Mouse (Mus musculus): Measurements from ENCODE around the gene Bfsp1. TPM values are rescaled to one million over a fixed set of nuclear protein-coding genes. Genes with fewer than 3 reads are reported as not detected.

Bfsp1 gene
- total RNA-seq, 2 experiments from 2014 or later: 0.68 TPM; not detected in 1

GRCm38 (mm10) chr2:143806924-143807664 lies 55.9 kb downstream of the Bfsp1 start:
- no peak for ATAC-seq (replicated peaks; ENCODE audit: low FRiP score, poor library complexity, severe bottlenecking)

DNA sequence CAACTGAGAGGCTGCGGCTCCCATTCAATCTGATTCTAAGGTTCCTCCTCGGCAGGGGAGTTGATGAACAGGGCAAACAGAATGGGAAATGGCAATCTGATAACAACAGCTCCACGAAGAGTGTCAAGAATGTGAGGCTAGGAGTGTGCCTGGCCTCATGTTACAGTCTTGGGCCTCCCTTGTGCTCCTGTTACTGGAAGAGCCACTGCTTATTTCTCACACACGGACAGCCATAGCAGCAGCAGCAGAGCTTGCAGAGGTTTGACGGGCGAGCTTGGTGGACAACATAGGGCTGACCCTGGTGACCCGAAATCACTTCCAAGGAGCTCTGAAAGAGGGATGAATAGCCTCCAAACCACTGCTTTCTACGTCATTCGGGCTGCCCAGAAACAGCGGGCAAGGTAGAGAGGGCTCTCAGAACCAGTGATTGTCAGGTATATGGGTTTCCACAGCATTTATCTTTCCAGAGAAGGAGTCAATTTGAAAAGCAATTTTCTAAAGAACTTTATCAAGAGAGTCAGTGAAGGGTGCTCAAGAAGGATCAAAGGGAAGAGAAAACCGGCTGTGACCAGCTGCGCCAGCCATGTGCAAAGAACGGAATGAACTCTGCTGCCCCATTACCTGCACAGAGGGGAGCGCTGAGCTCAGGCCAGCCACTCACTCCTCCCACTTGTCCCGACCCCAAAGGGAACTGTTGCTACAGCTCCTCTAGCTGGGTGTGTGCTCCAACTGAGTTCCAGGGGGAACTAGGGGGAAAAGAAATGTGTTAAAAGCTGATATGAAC lies 56.6 kb downstream of the Bfsp1 start:
- ATAC-seq (replicated peaks; ENCODE audit: low FRiP score, poor library complexity, severe bottlenecking): no peak

DNA sequence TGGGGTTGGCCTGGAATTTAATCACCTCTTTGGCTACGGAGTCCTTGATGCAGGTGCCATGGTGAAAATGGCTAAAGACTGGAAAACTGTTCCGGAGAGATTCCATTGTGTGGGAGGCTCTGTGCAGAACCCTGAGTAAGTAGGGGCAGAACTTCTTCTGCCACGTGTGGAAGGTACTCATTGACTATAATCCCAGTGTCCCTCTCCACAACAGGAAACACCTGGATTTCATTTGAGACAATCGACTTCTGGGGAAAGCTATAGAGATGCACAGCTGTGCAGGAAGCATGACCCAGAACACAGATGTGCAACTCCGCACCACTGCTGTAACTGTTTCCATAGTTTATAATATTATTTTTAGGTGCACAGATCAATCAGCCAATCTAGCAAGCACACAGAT lies 61.9 kb downstream of the Bfsp1 start:
- ATAC-seq (replicated peaks; ENCODE audit: low FRiP score, poor library complexity, severe bottlenecking): no peak

DNA sequence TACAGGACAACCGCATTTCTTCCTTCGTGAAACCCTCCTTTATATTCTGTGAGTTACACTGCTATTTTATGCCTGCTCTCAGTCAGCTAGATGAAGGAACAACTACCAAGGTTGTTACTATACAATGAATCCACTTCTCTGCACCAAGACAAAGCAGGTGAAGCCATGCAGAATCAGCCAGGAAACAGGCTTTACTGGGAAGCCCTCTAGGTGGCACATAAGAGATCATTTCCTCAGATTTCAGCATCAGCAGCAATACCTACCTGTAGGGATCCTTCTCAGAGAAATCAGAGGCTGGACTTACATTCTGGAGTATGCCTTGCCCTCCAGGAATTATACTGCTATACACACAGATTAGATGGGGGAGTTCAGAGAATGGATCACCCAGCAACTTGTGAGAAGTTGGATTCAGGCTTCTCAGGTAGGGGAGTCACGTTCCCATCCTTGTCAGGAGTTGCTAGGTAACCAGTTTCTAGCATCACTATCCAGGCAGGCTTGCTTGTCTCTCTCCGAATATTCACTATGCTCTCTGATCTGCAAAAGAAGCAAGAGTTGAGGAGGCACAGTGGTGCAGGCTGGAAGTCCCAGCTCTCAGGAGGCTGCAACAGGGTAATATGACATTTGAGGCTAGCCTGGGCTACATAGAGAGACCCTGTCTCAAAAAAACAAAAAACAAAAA lies 66.5 kb downstream of the Bfsp1 start:
- no peak for ATAC-seq (replicated peaks; ENCODE audit: low FRiP score, poor library complexity, severe bottlenecking)

- ATAC-seq (replicated peaks; ENCODE audit: low FRiP score, poor library complexity, severe bottlenecking): no peak
These were observed 67.1 kb downstream of the Bfsp1 start for GRCm38 (mm10) chr2:143795858-143796257.

DNA sequence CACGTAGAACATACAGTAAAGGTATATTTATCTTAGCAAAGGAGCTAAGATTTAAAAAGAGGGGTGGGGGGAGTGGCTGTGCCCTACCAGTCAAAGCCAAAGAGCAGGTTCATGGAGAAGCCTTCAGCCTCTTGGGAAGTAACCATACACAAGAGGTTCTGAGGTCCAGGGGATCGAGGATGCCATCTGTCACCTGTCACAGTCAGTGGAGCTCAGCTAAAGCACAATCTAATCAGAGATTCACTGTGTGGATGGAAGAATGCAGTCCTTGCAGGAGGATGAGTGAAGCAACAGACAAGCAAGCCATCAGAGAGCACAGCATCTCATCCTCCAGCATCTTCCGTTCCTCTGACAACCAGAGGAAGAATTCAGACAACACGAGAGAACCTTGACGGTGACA lies 73.1 kb downstream of the Bfsp1 start:
- no peak for ATAC-seq (replicated peaks; ENCODE audit: low FRiP score, poor library complexity, severe bottlenecking)

DNA sequence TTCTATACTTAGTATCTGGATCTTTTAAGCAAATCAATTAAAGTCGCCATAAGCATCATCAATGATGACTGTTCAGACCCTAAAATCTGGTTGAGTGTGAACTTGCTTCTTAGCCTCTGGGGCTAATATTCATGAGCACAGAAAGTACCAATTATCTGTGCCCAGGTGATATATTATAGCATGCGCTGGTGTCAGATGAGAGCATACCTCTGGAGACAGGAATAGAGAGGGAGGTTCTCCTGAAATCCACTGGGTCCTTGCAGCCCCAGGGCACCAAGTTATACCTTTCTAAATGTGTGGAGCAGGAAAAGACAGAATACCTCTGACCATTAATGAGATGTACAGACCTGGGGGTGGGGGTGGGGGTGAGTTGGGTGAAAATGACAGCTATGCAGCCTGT lies 82.7 kb downstream of the Bfsp1 start:
- ATAC-seq (replicated peaks; ENCODE audit: low FRiP score, poor library complexity, severe bottlenecking): no peak

Other genes with a start within 250 kb of the Bfsp1 start
- gene Dstn, start 52.1 kb upstream of the Bfsp1 start, total RNA-seq (2015; ENCODE audit: low replicate concordance): 153 and 172 TPM in 2 replicates
- 174 and 176 TPM in 2 replicates for gene Dstn, start 52.1 kb upstream of the Bfsp1 start, total RNA-seq (2017; ENCODE audit: low replicate concordance)
- gene Rrbp1, start 148.1 kb upstream of the Bfsp1 start, total RNA-seq (2015; ENCODE audit: low replicate concordance): 45.4 and 54.6 TPM in 2 replicates
- gene Rrbp1, start 148.1 kb upstream of the Bfsp1 start, total RNA-seq (2017; ENCODE audit: low replicate concordance): 30.5 and 41.1 TPM in 2 replicates
- not detected in 2 replicates for gene Banf2, start 169.9 kb upstream of the Bfsp1 start, total RNA-seq (2015; ENCODE audit: low replicate concordance)
- gene Banf2, start 169.9 kb upstream of the Bfsp1 start, total RNA-seq (2017; ENCODE audit: low replicate concordance): not detected in 2 replicates

Data from erythroblast, adult 5-6 weeks (primary cell).